31 mouse cellular contexts compared by ENCODE assay signal in the genomic region with DNA sequence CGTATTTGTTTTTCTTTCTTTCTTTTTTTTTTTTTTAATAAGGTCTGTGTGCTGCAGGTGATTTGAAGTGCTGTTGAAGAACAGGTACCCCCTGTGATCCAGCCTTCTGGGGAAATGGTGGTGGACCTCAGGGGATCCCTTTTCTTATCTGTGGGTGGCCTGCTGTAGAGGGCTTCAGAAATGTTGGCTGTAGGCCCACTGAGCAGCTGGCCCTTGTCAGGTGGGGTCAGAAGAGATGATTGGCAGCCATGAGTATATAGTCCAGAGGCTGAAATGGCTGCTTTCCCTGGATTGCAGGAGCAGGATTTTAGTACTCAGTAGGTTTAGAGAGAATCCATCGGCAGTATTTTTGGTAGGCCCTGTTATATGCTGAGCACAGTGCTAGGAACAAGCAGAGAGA. TPM values are rescaled to one million over a fixed set of nuclear protein-coding genes. Genes with fewer than 3 reads are reported as not detected.
"Had no signal": no experiment of that assay in that cellular context is flagged by ENCODE, and none has a peak within 500 bp of the region (broad histone marks: within the 10 kb centered on the region; RNA-seq: fewer than 3 reads in every experiment).

No protein-coding gene starts in this region.

- H3K4me3 ChIP-seq: gastrocnemius, adult 2 months; heart, embryonic 10.5 days; heart, embryonic 12.5 days; hindbrain, embryonic 10.5 days; hindbrain, embryonic 12.5 days; intestine, embryonic 15.5 days; layer of hippocampus, adult 2 months; limb, embryonic 10.5 days; limb, embryonic 12.5 days; liver, embryonic 13.5 days had no signal

- H3K4me2 ChIP-seq: heart, embryonic 12.5 days; hindbrain, embryonic 12.5 days; hindbrain, embryonic 14.5 days; intestine, embryonic 15.5 days; limb, embryonic 12.5 days; liver, embryonic 11.5 days; liver, embryonic 13.5 days had no signal

- H3K9ac ChIP-seq: heart, embryonic 12.5 days; hindbrain, embryonic 12.5 days; hindbrain, embryonic 14.5 days; intestine, embryonic 15.5 days; limb, embryonic 12.5 days; liver, embryonic 13.5 days had no signal

- H3K27ac ChIP-seq: gastrocnemius, adult 2 months; heart, embryonic 10.5 days; hindbrain, embryonic 10.5 days; hindbrain, embryonic 12.5 days; hindbrain, embryonic 14.5 days; intestine, embryonic 15.5 days; layer of hippocampus, adult 2 months; limb, embryonic 10.5 days; limb, embryonic 12.5 days; liver, embryonic 13.5 days had no signal

- H3K27me3 ChIP-seq: heart, embryonic 12.5 days; hindbrain, embryonic 12.5 days; intestine, embryonic 15.5 days; limb, embryonic 12.5 days; liver, embryonic 13.5 days had no signal

- H3K9me3 ChIP-seq: heart, embryonic 10.5 days; heart, embryonic 12.5 days; hindbrain, embryonic 10.5 days; hindbrain, embryonic 12.5 days; intestine, embryonic 15.5 days; limb, embryonic 10.5 days; limb, embryonic 12.5 days; liver, embryonic 13.5 days had no signal

- H3K4me1 ChIP-seq: hindbrain, embryonic 10.5 days; intestine, embryonic 15.5 days; limb, embryonic 10.5 days; limb, embryonic 12.5 days; liver, embryonic 13.5 days had no signal

- H3K36me3 ChIP-seq: heart, embryonic 10.5 days; heart, embryonic 12.5 days; hindbrain, embryonic 10.5 days; hindbrain, embryonic 12.5 days; intestine, embryonic 15.5 days; limb, embryonic 10.5 days; limb, embryonic 12.5 days; liver, embryonic 13.5 days had no signal

- ATAC-seq: hindbrain, embryonic 16.5 days; inflammation-experienced regulatory T-cells, adult 6 months; intestine, embryonic 15.5 days; intestine, postnatal 0 days had no signal

- DNase-seq: gastrocnemius, adult 2 months; gastrocnemius, postnatal 10 days; gastrocnemius, postnatal 25 days; heart, adult 18-20 months; heart, postnatal 10 days; heart, postnatal 4 days; kidney, adult 18-20 months; kidney, adult 8-10 months; kidney, postnatal 10 days; kidney, postnatal 25 days; kidney, postnatal 4 days; liver; liver, embryonic 13.5 days had no signal

RNA-seq across cellular contexts. Expression of gene 4930474N05Rik, which starts 41.4 kb away (rescaled TPM):
- polyA plus RNA-seq: heart, embryonic 10.5 days; heart, embryonic 12.5 days; heart, embryonic 14.5 days; heart, embryonic 16.5 days; hindbrain, embryonic 10.5 days; hindbrain, embryonic 12.5 days; hindbrain, embryonic 14.5 days; hindbrain, embryonic 16.5 days; inflammation-experienced regulatory T-cells, adult 6 months; intestine, embryonic 15.5 days; intestine, postnatal 0 days; kidney, embryonic 14.5 days; kidney, embryonic 16.5 days; limb, embryonic 10.5 days; limb, embryonic 12.5 days; limb, embryonic 14.5 days; liver, embryonic 11.5 days; liver, embryonic 13.5 days had no signal
